Mouse (Mus musculus): ENCODE results near the gene Ddx23.

DNA sequence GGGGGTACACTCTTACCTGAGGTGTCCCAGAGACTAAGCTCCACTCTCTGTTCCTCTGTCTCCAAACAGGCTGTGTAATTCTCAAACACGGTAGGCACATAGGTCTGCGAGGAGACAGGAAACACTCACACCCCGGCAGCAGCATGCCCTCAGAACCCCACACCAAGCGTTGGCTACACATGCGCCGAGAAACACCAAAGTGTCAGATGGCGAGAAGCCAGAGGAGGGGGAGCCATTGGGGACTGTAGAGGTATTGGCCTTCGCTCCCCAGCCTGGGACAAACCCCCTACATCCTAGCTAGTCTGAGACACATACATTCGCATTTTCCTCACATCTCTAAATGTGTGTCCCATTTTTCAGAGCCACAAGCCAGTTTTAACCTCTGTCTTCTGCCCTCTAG lies 13.8 kb upstream of the Ddx23 start:
- no peak for TF ChIP-seq CTCF (IDR thresholded peaks at IDR 0.05; ENCODE audit: control insufficient read depth, insufficient read depth, low read length)
- TF ChIP-seq POLR2A (IDR thresholded peaks at IDR 0.05; ENCODE audit: borderline replicate concordance, control insufficient read depth, low read depth, low read length) = no peak

All from bone marrow, adult 2 months (tissue).